Comparison of ENCODE assay signal across 8 mouse cellular contexts in the genomic region with DNA sequence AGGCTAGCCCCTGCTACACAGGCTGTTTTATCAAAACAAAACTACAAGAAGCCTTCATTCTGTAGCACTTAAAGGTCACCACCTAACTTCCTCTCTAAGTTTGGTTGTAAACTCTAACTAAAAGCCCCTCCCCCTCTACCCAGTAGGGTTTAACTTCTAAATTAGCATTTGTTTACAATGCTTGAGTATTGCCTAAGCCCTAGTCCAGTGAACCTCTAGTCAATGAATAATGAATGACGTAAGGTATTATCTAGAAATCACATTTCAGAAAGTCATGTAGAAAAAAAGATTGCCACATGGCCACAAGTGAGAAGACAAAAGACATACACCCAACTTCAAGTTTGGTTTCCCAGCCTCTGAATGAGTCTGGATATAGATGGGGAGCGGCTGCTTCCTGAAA. TPM values are rescaled to one million over a fixed set of nuclear protein-coding genes. Genes with fewer than 3 reads are reported as not detected.
DNase-seq lines count a peak whose midpoint lies in the region; ATAC-seq and TF ChIP-seq lines count a peak whose summit lies in the region.

No protein-coding gene starts in this region.

- no peak for ATAC-seq in intestine, embryonic 14.5 days (replicated peaks; ENCODE audit: low FRiP score, low TSS enrichment, low read depth)
- ATAC-seq in midbrain, embryonic 11.5 days (ENCODE audit: low FRiP score), result no peak

- peak overlapping the region; percentile 90 for H3K4me3 ChIP-seq in kidney, adult 2 months (ENCODE audit: insufficient read depth, low read depth, low read length)
- H3K4me3 ChIP-seq in intestine, embryonic 14.5 days (ENCODE audit: low read depth, low read length), result peak overlapping the region; percentile 67
- peak overlapping the region; percentile 76 for H3K4me3 ChIP-seq in midbrain, embryonic 11.5 days (ENCODE audit: low read depth, low read length)

- DNase-seq in kidney, adult 2 months, result peak; percentile 84
- no peak for DNase-seq in kidney, postnatal 4 days
- peak; percentile 7 for DNase-seq in c-Kit-positive CD71-positive TER-119-positive erythroid progenitor cells, embryonic 14.5 days (ENCODE audit: low spot score)
- no peak for DNase-seq in intestine, embryonic 14.5 days (ENCODE audit: low spot score)
- no peak for DNase-seq in midbrain, embryonic 11.5 days (ENCODE audit: low spot score, missing footprints)
- no peak for DNase-seq in ovary, postnatal 36 days (ENCODE audit: low spot score)
- DNase-seq in cerebellum, postnatal 36 days, result no peak
- no peak for DNase-seq in layer of hippocampus, adult 9-11 months

- H3K4me2 ChIP-seq in intestine, embryonic 14.5 days (ENCODE audit: low read length), result peak overlapping the region; percentile 57
- H3K4me2 ChIP-seq in midbrain, embryonic 11.5 days, result peak overlapping the region; percentile 77

- peaks cover 14% of the 10 kb centered on the region; the same call in 1 of the 2 replicates for H3K4me1 ChIP-seq in kidney, adult 2 months (ENCODE audit: control insufficient read depth, insufficient read depth, low read length)
- H3K4me1 ChIP-seq in intestine, embryonic 14.5 days (replicated peaks; ENCODE audit: control insufficient read depth, insufficient read depth, low read length), result peaks cover 7% of the 10 kb centered on the region
- 0 out of 2 replicates have a peak, but pooled peaks cover 5% of the 10 kb centered on the region for H3K4me1 ChIP-seq in midbrain, embryonic 11.5 days (ENCODE audit: control insufficient read depth, insufficient read depth, low read length)

- H3K27me3 ChIP-seq in kidney, adult 2 months (replicated peaks; ENCODE audit: control insufficient read depth, insufficient read depth, low read length), result no peaks in the 10 kb centered on the region
- H3K27me3 ChIP-seq in intestine, embryonic 14.5 days (replicated peaks; ENCODE audit: control insufficient read depth, insufficient read depth, low read length), result no peaks in the 10 kb centered on the region
- H3K27me3 ChIP-seq in midbrain, embryonic 11.5 days (ENCODE audit: control insufficient read depth, insufficient read depth, low read length), result no peaks in the 10 kb centered on the region

- no peak for TF ChIP-seq CTCF in kidney, adult 2 months (conservative IDR thresholded peaks at IDR 0.05; ENCODE audit: insufficient read depth, insufficient read length, low read depth, low read length)

- H3K27ac ChIP-seq in kidney, adult 2 months (ENCODE audit: insufficient read depth, low read depth, low read length), result peak overlapping the region; percentile 98
- H3K27ac ChIP-seq in intestine, embryonic 14.5 days (ENCODE audit: low read depth), result peak overlapping the region; percentile 87
- no peak overlapping the region for H3K27ac ChIP-seq in midbrain, embryonic 11.5 days (ENCODE audit: low read depth, low read length)

- no peak for TF ChIP-seq POLR2A in kidney, adult 2 months (IDR thresholded peaks at IDR 0.05; ENCODE audit: low read depth, low read length)

- peak overlapping the region; percentile 74 for H3K9ac ChIP-seq in intestine, embryonic 14.5 days (ENCODE audit: low read length)
- H3K9ac ChIP-seq in midbrain, embryonic 11.5 days (ENCODE audit: low read length), result no peak overlapping the region

- H3K36me3 ChIP-seq in kidney, adult 2 months (ENCODE audit: control insufficient read depth, insufficient read depth, low read length), result no peaks in the 10 kb centered on the region; the same call in 1 of the 2 replicates
- H3K36me3 ChIP-seq in intestine, embryonic 14.5 days (ENCODE audit: control insufficient read depth, insufficient read depth, low read length), result peaks cover 10% of the 10 kb centered on the region; the same call in 1 of the 2 replicates
- H3K36me3 ChIP-seq in midbrain, embryonic 11.5 days (ENCODE audit: control insufficient read depth, insufficient read depth, low read length), result no peaks in the 10 kb centered on the region

- H3K9me3 ChIP-seq in intestine, embryonic 14.5 days (ENCODE audit: control insufficient read depth, low read length), result no peaks in the 10 kb centered on the region
- no peaks in the 10 kb centered on the region for H3K9me3 ChIP-seq in midbrain, embryonic 11.5 days (ENCODE audit: control insufficient read depth, low read length)

- 18% methylated on average over 2 of the region's 2 CpGs for WGBS in kidney, adult 2 months
- WGBS in intestine, embryonic 14.5 days, result 20% methylated on average over 2 of the region's 2 CpGs
- WGBS in midbrain, embryonic 11.5 days, result 18% methylated on average over 2 of the region's 2 CpGs

RNA-seq across cellular contexts. Expression of a gene that starts 17.2 kb away (rescaled TPM):
- polyA plus RNA-seq in kidney, adult 2 months (2012; rRNA removed), result 8.0 and 10.1 TPM in 2 replicates
- polyA plus RNA-seq in intestine, embryonic 14.5 days (2014; fragmentation: Nextera tagmentation; extraction: Ambion mirVana), result 66.5 and 75.3 TPM in 2 replicates
- polyA plus RNA-seq in midbrain, embryonic 11.5 days (2014; fragmentation: Nextera tagmentation; extraction: Ambion mirVana), result 42.7 and 46.6 TPM in 2 replicates

RNA-seq across cellular contexts. Expression of a gene that starts 36.6 kb away (rescaled TPM):
- polyA plus RNA-seq in kidney, adult 2 months (2012; rRNA removed), result 3.0 and 8.5 TPM in 2 replicates
- polyA plus RNA-seq in intestine, embryonic 14.5 days (2014; fragmentation: Nextera tagmentation; extraction: Ambion mirVana), result 58.9 and 61.4 TPM in 2 replicates
- polyA plus RNA-seq in midbrain, embryonic 11.5 days (2014; fragmentation: Nextera tagmentation; extraction: Ambion mirVana), result 31.5 and 34.8 TPM in 2 replicates

RNA-seq across cellular contexts. Expression of a gene that starts 57.9 kb away (rescaled TPM):
- polyA plus RNA-seq in kidney, adult 2 months (2012; rRNA removed), result 23.8 and 45.5 TPM in 2 replicates
- polyA plus RNA-seq in intestine, embryonic 14.5 days (2014; fragmentation: Nextera tagmentation; extraction: Ambion mirVana), result 142 and 169 TPM in 2 replicates
- polyA plus RNA-seq in midbrain, embryonic 11.5 days (2014; fragmentation: Nextera tagmentation; extraction: Ambion mirVana), result 258 and 276 TPM in 2 replicates

Comparison
In these comparisons a context has a peak if more than half of its experiments do, and no peak if none do; other contexts are left out.
1. DNase-seq: peak in kidney, adult 2 months (single experiment) and c-Kit-positive CD71-positive TER-119-positive erythroid progenitor cells, embryonic 14.5 days (single experiment); none in kidney, postnatal 4 days (0 of 2), intestine, embryonic 14.5 days (single experiment), midbrain, embryonic 11.5 days (single experiment), ovary, postnatal 36 days (single experiment), cerebellum, postnatal 36 days (0 of 2) and layer of hippocampus, adult 9-11 months (single experiment).
2. Peak in every context shown above with its lines, with median percentiles within 50 percentile points of each other: H3K4me3 ChIP-seq.